Mouse (Mus musculus) intestine, embryonic 14.5 days (tissue): ENCODE data around the gene Hddc3. TPM values are rescaled to one million over a fixed set of nuclear protein-coding genes. Genes with fewer than 3 reads are reported as not detected.
A peak's percentile ranks its signal among the peaks of the same experiment; 100 is the strongest.

Experiments used
- ATAC-seq: fragments of 200-750 bp; cut with Nextera tagmentation; replicated peaks from 2 replicates; pipeline ENCODE4 v1.8.0; 2017; ENCODE audit warnings: low read depth, moderate number of reproducible peaks, moderate TSS enrichment, moderate library complexity; ENCODE audit not compliant: low FRiP score, low TSS enrichment
- DNase-seq: peaks from one replicate; pipeline ENCODE4 v3.0.0-alpha.2; 2018; ENCODE audit warnings: low spot score
- H3K27ac ChIP-seq: fragments of 300-500 bp; sonication (generic); 2 replicates; pipeline ENCODE4 v1.5.1; 2014; ENCODE audit warnings: low read depth, mild to moderate bottlenecking, control low read depth
- H3K27me3 ChIP-seq: fragments of 300-500 bp; sonication (generic); replicated peaks from 2 replicates; pipeline ENCODE4 v1.6.1; 2014; ENCODE audit warnings: low read length, control low read depth; ENCODE audit not compliant: control insufficient read depth, insufficient read depth
- H3K36me3 ChIP-seq: fragments of 300-500 bp; sonication (generic); 2 replicates; pipeline ENCODE4 v1.6.1; 2014; ENCODE audit warnings: low read length, control low read depth; ENCODE audit not compliant: control insufficient read depth, insufficient read depth
- H3K4me1 ChIP-seq: fragments of 300-500 bp; sonication (generic); replicated peaks from 2 replicates; pipeline ENCODE4 v1.6.1; 2014; ENCODE audit warnings: low read length, control low read depth, mixed read lengths; ENCODE audit not compliant: control insufficient read depth, insufficient read depth
- H3K4me2 ChIP-seq: fragments of 300-500 bp; sonication (generic); 2 replicates; pipeline ENCODE4 v1.6.1; 2014; ENCODE audit warnings: low read length
- H3K4me3 ChIP-seq: fragments of 300-500 bp; sonication (generic); 2 replicates; pipeline ENCODE4 v1.5.1; 2014; ENCODE audit warnings: low read depth, low read length, control low read depth, mixed read lengths
- H3K9ac ChIP-seq: fragments of 300-500 bp; sonication (generic); 2 replicates; pipeline ENCODE4 v1.6.1; 2014; ENCODE audit warnings: mild to moderate bottlenecking, low read length
- H3K9me3 ChIP-seq: fragments of 300-500 bp; sonication (generic); 2 replicates; pipeline ENCODE4 v1.6.1; 2016; ENCODE audit warnings: low read length, control low read depth; ENCODE audit not compliant: control insufficient read depth
- WGBS: fragments of 180-500 bp; shearing (Covaris S2); extraction: QIAGEN DNeasy Blood & Tissue Kit; methylation state at CpG from one replicate; pipeline ENCODE4 v1.1.7; 2014; 5-methylcytosine and 5-hydroxymethylcytosine counted together
- polyA plus RNA-seq: library from polyadenylated mRNA; unstranded; fragments of >200 nt; fragmentation: Nextera tagmentation; extraction: Ambion mirVana; gene quantifications from 2 replicates; pipeline ENCODE4 v1.2.1, GENCODE M21; 2014

The Hddc3 gene
- polyA plus RNA-seq, 1 experiment from 2014 or later = 19.8 TPM

DNA sequence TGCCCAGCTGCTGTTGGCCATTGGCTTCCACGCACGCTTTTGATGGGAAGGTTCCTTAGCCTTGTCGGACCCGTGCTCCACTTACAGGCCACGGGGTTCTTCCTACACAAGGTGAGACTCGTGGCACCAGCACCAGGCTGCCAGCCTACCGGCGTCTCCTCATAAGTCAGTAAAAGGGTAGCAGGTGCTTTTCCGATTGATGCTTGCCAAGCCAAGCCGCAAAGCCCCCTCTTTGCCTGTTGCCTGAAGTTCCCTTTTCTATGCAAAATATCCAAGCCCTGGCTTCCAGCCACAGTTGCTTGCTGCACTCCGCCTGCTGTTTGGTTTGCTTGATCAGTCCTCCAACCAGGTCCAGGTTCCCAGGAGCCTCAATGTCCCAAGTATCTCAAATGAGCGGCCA is 30.9 kb downstream of the Hddc3 start:
- 84% methylated on average over 12 of the region's 12 CpGs for WGBS
- H3K27ac ChIP-seq = no peak overlapping the region
- ATAC-seq = no peak

DNA sequence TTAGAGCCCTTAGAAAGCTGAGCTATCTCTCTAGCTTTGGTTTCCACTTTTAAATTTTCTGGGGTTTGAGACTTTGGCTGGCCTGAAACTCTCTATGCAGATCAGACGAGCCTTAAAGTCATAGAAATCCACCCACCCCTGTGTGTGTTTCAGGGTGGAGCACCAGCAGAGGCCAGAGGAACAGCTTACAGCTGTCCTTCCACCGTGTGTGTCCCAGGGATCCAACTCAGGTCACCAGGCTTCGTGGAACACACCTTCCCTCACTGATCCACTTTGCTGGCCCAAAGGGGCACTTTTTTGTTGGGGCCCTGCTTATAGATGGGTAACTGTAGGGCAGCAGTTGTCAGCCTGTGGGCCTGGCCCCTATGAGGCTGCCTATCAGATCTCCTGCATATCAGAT is 31.4 kb downstream of the Hddc3 start:
- no peaks in the 10 kb centered on the region for H3K36me3 ChIP-seq
- 67% methylated on average over 3 of the region's 3 CpGs for WGBS
- H3K27ac ChIP-seq = no peak overlapping the region

More for the DNA sequence above, 30.9 kb downstream of the Hddc3 start:
- Histone ChIP-seq H3K4me1 (peaks cover 12% of the 10 kb centered on the region), H3K9ac (no peak overlapping the region), H3K36me3 (no peaks in the 10 kb centered on the region), H3K4me2 (no peak overlapping the region), H3K27me3 (no peaks in the 10 kb centered on the region), H3K9me3 (no peaks in the 10 kb centered on the region), H3K4me3 (no peak overlapping the region)
- DNase-seq = no peak

DNA sequence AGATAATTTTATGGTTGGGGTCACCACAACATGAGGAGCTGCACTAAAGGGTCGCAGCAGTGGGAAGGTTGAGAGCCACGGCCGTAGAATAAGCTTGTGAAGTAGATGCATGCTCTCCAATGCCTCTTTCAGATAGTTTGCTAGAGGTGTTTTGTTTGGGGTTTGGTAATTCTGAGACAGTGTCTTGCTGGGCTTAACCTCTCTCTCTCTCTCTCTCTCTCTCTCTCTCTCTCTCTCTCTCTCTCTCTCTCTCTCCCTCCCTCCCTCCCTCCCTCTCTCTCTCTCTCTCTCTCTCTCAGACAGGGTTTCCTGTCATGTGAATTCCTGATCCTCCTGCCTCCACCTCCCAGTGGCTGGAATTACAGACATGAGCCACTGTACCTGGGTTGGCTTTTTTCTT is 31.8 kb downstream of the Hddc3 start:
- 90% methylated on average over 3 of the region's 3 CpGs for WGBS
- Histone ChIP-seq H3K36me3 (no peaks in the 10 kb centered on the region), H3K4me3 (no peak overlapping the region), H3K4me2 (no peak overlapping the region), H3K27ac (no peak overlapping the region), H3K4me1 (peaks cover 9% of the 10 kb centered on the region), H3K9ac (no peak overlapping the region), H3K27me3 (no peaks in the 10 kb centered on the region), H3K9me3 (no peaks in the 10 kb centered on the region)
- DNase-seq = no peak
- no peak for ATAC-seq

More for the DNA sequence above, 31.4 kb downstream of the Hddc3 start:
- ATAC-seq (no peak), DNase-seq (no peak)
- H3K4me1 ChIP-seq = peaks cover 12% of the 10 kb centered on the region
- no peak overlapping the region for H3K4me3 ChIP-seq
- no peaks in the 10 kb centered on the region for H3K27me3 ChIP-seq
- H3K9me3 ChIP-seq = no peaks in the 10 kb centered on the region
- H3K4me2 ChIP-seq = no peak overlapping the region
- H3K9ac ChIP-seq = no peak overlapping the region

DNA sequence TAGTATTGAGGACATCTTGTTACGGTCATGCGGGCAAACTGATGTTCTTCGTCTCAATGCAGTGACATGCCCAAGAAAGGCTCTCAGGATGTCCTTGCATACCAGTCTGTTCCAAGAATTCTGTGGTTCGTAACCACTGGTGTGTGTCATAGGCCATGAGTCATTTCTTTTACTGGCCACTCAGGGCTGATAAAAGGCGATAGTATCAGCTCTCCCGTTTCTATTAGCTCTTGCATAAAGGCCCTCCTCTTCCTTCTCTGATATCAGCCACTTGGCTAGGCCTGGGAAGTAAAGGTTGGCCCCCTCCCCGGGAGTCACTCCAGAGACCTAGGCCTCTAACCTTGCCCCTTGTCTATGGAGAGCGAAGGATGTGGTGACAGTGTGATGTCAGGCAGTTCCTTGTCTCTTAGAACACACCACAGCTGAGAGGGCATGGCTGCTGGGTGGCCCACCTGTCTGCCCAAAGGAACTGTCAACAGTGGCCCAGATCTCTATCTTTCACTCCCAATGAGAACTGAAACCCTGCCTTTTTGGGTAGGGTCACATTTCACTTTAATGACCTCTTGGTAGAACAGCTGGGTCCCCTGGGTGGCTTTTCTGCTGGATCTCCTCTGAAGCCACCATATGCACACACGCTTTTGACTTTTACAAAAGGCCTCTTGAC is 32.6 kb downstream of the Hddc3 start:
- WGBS = 76% methylated on average over 9 of the region's 9 CpGs
- DNase-seq (no peak), ATAC-seq (no peak)
- Histone ChIP-seq H3K9ac (no peak overlapping the region), H3K4me3 (no peak overlapping the region), H3K4me2 (no peak overlapping the region), H3K27me3 (no peaks in the 10 kb centered on the region), H3K36me3 (no peaks in the 10 kb centered on the region), H3K9me3 (no peaks in the 10 kb centered on the region), H3K4me1 (0 out of 2 replicates have a peak, but pooled peaks cover 3% of the 10 kb centered on the region), H3K27ac (no peak overlapping the region)

DNA sequence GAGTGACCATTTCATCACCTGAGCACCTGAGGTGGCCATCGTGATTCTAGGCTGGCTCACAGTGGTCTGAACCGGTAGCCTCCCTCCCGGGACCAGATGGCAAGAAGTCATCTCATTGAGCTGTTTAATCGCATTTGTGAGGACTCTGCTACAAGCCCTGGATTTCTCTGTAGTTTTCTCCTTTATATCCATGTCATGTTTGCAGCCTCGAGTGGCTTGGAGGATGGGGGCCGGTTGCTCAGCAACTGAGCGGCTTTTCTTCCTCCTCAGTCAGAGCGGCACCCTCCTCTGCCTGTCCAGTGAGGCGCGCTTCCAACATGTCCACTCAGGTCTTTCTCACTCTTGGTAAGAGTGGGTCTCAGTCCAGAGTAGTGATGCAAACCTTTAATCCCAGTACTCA is 33.3 kb downstream of the Hddc3 start:
- WGBS = 82% methylated on average over 10 of the region's 10 CpGs
- Histone ChIP-seq H3K4me2 (no peak overlapping the region), H3K9me3 (no peaks in the 10 kb centered on the region), H3K27ac (no peak overlapping the region), H3K27me3 (no peaks in the 10 kb centered on the region), H3K4me1 (0 out of 2 replicates have a peak, but pooled peaks cover 3% of the 10 kb centered on the region), H3K4me3 (no peak overlapping the region), H3K9ac (no peak overlapping the region), H3K36me3 (no peaks in the 10 kb centered on the region)
- no peak for DNase-seq
- no peak for ATAC-seq

DNA sequence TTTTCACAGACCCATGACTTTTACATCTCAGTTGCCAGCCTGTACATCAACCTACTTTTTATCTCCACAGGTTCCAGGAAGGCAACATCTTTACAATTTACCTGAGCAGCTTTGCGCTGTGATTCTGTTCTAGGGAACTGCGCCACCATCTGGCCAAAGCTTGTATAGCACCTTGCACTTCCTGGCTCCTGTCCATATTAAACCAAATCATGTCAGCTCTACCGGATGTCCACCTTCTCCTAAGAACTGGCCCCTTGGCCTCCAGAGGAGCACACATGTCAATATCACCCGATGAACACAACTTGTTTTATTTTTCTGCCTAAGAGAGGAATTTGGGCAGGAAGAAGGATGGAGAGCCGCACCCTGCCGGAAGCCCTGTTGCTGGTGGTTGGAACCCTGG is 34.6 kb downstream of the Hddc3 start:
- no peak overlapping the region for H3K9ac ChIP-seq
- DNase-seq = peak; percentile 93
- H3K4me3 ChIP-seq = no peak overlapping the region
- no peaks in the 10 kb centered on the region for H3K4me1 ChIP-seq
- H3K27me3 ChIP-seq = no peaks in the 10 kb centered on the region
- ATAC-seq = no peak
- no peak overlapping the region for H3K4me2 ChIP-seq
- no peak overlapping the region for H3K27ac ChIP-seq
- WGBS = 27% methylated on average over 6 of the region's 6 CpGs
- H3K9me3 ChIP-seq = no peaks in the 10 kb centered on the region
- H3K36me3 ChIP-seq = no peaks in the 10 kb centered on the region

DNA sequence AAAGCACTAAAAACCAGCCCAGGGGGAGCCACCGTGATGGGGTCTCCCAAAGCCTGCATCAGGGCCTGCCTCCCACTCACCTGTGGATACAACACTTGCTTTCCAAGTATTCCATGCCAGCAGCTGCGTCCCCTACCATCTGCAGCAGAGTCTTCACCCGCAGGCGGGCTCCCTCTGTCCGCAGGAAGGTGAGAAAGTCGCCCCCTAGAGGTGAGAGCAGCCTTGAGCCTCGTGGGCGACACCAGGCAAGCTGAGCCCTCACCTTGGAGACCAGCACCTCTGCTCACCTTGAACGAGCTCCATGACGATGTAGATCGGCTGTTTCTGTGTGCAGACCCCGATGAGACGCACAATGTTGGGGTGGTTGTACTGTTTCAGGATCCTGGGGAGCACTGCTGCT is 36.6 kb downstream of the Hddc3 start:
- ATAC-seq (no peak), DNase-seq (no peak)
- no peak overlapping the region for H3K4me3 ChIP-seq
- no peaks in the 10 kb centered on the region for H3K9me3 ChIP-seq
- H3K27ac ChIP-seq = no peak overlapping the region
- 63% methylated on average over 13 of the region's 13 CpGs for WGBS
- no peaks in the 10 kb centered on the region for H3K27me3 ChIP-seq
- H3K4me1 ChIP-seq = no peaks in the 10 kb centered on the region
- H3K9ac ChIP-seq = no peak overlapping the region
- H3K36me3 ChIP-seq = no peaks in the 10 kb centered on the region
- H3K4me2 ChIP-seq = no peak overlapping the region

DNA sequence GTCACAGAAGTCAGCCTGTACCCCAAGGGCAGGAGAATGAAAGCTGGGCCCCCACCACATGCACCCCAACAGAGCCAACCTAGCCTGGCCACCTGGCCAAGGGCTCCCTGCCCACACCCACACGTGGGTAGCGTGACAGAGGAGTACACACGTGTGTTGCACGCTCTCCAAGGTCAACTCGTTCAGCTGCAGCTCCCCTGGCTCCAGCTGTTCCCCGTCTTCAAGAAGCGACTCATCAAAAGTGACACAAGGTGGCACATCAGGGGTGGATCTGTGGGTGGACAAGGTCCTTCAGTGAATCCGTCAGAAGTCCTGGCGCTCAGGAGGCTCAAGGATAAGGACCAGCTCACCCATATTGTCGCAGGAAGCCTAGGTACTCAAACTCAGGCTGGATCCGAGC is 40.0 kb downstream of the Hddc3 start:
- no peaks in the 10 kb centered on the region for H3K27me3 ChIP-seq
- H3K4me2 ChIP-seq = no peak overlapping the region
- no peaks in the 10 kb centered on the region for H3K9me3 ChIP-seq
- H3K36me3 ChIP-seq = no peaks in the 10 kb centered on the region
- WGBS = 72% methylated on average over 11 of the region's 11 CpGs
- H3K9ac ChIP-seq = no peak overlapping the region
- ATAC-seq = no peak
- H3K4me1 ChIP-seq = no peaks in the 10 kb centered on the region
- no peak overlapping the region for H3K4me3 ChIP-seq
- no peak for DNase-seq
- H3K27ac ChIP-seq = no peak overlapping the region

DNA sequence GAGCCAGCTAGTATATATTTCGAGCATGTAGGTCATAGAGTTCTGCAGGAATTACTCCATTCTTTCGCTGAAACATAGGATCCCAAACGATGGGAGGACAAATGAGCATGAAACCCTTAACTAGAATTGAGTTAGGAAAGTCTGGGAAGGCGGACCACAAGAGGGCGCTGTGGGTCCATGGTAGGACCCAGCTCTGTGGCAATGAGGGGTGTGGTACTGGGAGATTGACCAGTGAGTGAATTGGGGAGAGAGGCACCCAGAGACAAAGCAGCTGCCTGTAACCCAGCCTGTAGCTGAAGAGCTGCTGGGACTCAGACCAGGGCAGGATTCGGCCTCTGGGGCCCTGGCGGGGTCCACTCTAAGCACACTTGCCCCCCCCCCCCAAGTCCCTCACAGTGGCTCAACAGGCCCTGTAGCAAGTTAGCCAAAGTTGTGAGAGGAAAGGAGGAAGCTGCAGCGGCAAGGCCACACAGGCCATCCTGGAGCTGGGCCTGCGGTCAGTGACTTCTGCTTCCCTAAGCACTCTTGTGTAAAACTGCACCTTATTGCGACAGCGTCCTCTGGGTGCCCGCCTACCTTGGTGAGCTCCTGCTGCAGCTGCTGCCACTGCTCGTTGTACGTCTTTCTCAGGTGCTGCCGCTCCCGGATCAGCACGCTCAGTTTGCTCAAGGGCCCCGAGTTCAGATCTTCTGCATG is 43.5 kb downstream of the Hddc3 start:
- 40% methylated on average over 18 of the region's 18 CpGs for WGBS
- H3K27ac ChIP-seq = no peak overlapping the region
- peak overlapping the region; percentile 16 for H3K4me3 ChIP-seq
- H3K9me3 ChIP-seq = no peaks in the 10 kb centered on the region
- H3K4me2 ChIP-seq = peak overlapping the region; percentile 46
- peaks cover 14% of the 10 kb centered on the region for H3K36me3 ChIP-seq
- H3K4me1 ChIP-seq = no peaks in the 10 kb centered on the region
- peak overlapping the region; percentile 43; the same call in 1 of the 2 replicates for H3K9ac ChIP-seq
- no peaks in the 10 kb centered on the region for H3K27me3 ChIP-seq
- peak; percentile 47; the same call in 1 of the 2 replicates for ATAC-seq
- peak; percentile 98 for DNase-seq
